In genomic region chr19:24166516-24167091, GRCm38 (mm10) we compare ENCODE assay signal across 8 mouse cellular contexts. TPM values are rescaled to one million over a fixed set of nuclear protein-coding genes. Genes with fewer than 3 reads are reported as not detected.
DNase-seq lines count a peak whose midpoint lies in the region; ATAC-seq and TF ChIP-seq lines count a peak whose summit lies in the region.

No protein-coding gene starts in this region.

- H3K4me1 ChIP-seq in forebrain, embryonic 12.5 days: peaks cover 33% of the 10 kb centered on the region
- peaks cover 3% of the 10 kb centered on the region; the same call in 1 of the 2 replicates for H3K4me1 ChIP-seq in hindbrain, embryonic 16.5 days (ENCODE audit: control insufficient read depth, insufficient read depth, low read depth, low read length)
- H3K4me1 ChIP-seq in liver, embryonic 12.5 days: peaks cover 23% of the 10 kb centered on the region

- H3K27me3 ChIP-seq in forebrain, embryonic 12.5 days: no peaks in the 10 kb centered on the region; the same call in 1 of the 2 replicates
- no peaks in the 10 kb centered on the region for H3K27me3 ChIP-seq in hindbrain, embryonic 16.5 days (replicated peaks; ENCODE audit: control insufficient read depth, insufficient read depth, low read length)
- no peaks in the 10 kb centered on the region for H3K27me3 ChIP-seq in liver, embryonic 12.5 days (replicated peaks)
- no peaks in the 10 kb centered on the region for H3K27me3 ChIP-seq in myocyte (ENCODE audit: control insufficient read depth, insufficient read depth, insufficient read length)

- H3ac ChIP-seq in myocyte (ENCODE audit: control insufficient read depth, insufficient read length): no peak overlapping the region

- no peak for TF ChIP-seq POLR2A in myocyte (IDR thresholded peaks at IDR 0.05; ENCODE audit: insufficient read length, low read depth)

- DNase-seq in 3T3-L1 (ENCODE audit: low read depth, low spot score) (peak; percentile 88), R1 (ENCODE audit: low read depth, low spot score) (peak; percentile 77)
- peak; percentile 49 for DNase-seq in urinary bladder, adult 2 months (ENCODE audit: low spot score)
- no peak for DNase-seq in cerebellum, postnatal 14 days

- peak overlapping the region; percentile 33 for H3K4me2 ChIP-seq in forebrain, embryonic 12.5 days
- H3K4me2 ChIP-seq in hindbrain, embryonic 16.5 days (ENCODE audit: low read length): peak overlapping the region; percentile 8
- H3K4me2 ChIP-seq in liver, embryonic 12.5 days: peak overlapping the region; percentile 61
- H3K4me2 ChIP-seq in myocyte (ENCODE audit: low read depth): peak overlapping the region; percentile 78

- peak; percentile 49; the same call in 1 of the 2 replicates for ATAC-seq in forebrain, embryonic 12.5 days (ENCODE audit: low FRiP score)
- ATAC-seq in hindbrain, embryonic 16.5 days: peak; percentile 56; the same call in 1 of the 2 replicates
- peak; percentile 72 for ATAC-seq in liver, embryonic 12.5 days

- no peak overlapping the region for H3K27ac ChIP-seq in forebrain, embryonic 12.5 days
- no peak overlapping the region for H3K27ac ChIP-seq in hindbrain, embryonic 16.5 days (ENCODE audit: low read depth, low read length)
- 0 out of 2 replicates have a peak overlapping the region, but pooled peaks have one; percentile 15 for H3K27ac ChIP-seq in liver, embryonic 12.5 days

- H3K4me3 ChIP-seq in forebrain, embryonic 12.5 days (replicated peaks): no peak overlapping the region
- no peak overlapping the region for H3K4me3 ChIP-seq in hindbrain, embryonic 16.5 days (ENCODE audit: low read length)
- peak overlapping the region; percentile 32 for H3K4me3 ChIP-seq in liver, embryonic 12.5 days
- H3K4me3 ChIP-seq in myocyte: no peak overlapping the region

- H3K9me3 ChIP-seq in forebrain, embryonic 12.5 days: no peaks in the 10 kb centered on the region
- H3K9me3 ChIP-seq in hindbrain, embryonic 16.5 days (ENCODE audit: control insufficient read depth, low read length): no peaks in the 10 kb centered on the region
- no peaks in the 10 kb centered on the region for H3K9me3 ChIP-seq in liver, embryonic 12.5 days (replicated peaks)

- H3K36me3 ChIP-seq in forebrain, embryonic 12.5 days (replicated peaks): no peaks in the 10 kb centered on the region
- no peaks in the 10 kb centered on the region for H3K36me3 ChIP-seq in hindbrain, embryonic 16.5 days (ENCODE audit: control insufficient read depth, insufficient read depth, low read length)
- H3K36me3 ChIP-seq in liver, embryonic 12.5 days: no peaks in the 10 kb centered on the region
- H3K36me3 ChIP-seq in myocyte (ENCODE audit: control insufficient read depth, insufficient read depth): no peaks in the 10 kb centered on the region

- no peak overlapping the region for H3K9ac ChIP-seq in forebrain, embryonic 12.5 days
- 0 out of 2 replicates have a peak overlapping the region, but pooled peaks have one; percentile 12 for H3K9ac ChIP-seq in hindbrain, embryonic 16.5 days (ENCODE audit: low read depth, low read length)
- H3K9ac ChIP-seq in liver, embryonic 12.5 days: no peak overlapping the region; the same call in 1 of the 2 replicates

- 7% methylated on average over 17 of the region's 17 CpGs for WGBS in forebrain, embryonic 12.5 days
- 23% methylated on average over 17 of the region's 17 CpGs for WGBS in hindbrain, embryonic 16.5 days
- 4% methylated on average over 17 of the region's 17 CpGs for WGBS in liver, embryonic 12.5 days (ENCODE audit: insufficient replicate concordance)

- H3K79me2 ChIP-seq in myocyte (ENCODE audit: control insufficient read depth, insufficient read depth): peaks cover 35% of the 10 kb centered on the region

TF ChIP-seq in myocyte, 11 proteins besides CTCF, POLR2A, EP300 and RAD21:
- TF ChIP-seq E2F4 (IDR thresholded peaks at IDR 0.05; ENCODE audit: insufficient read depth) (no peak), CEBPB (IDR thresholded peaks at IDR 0.05; ENCODE audit: insufficient read depth, poor library complexity, severe bottlenecking) (no peak), TCF12 (IDR thresholded peaks at IDR 0.05; ENCODE audit: insufficient read depth, poor library complexity, severe bottlenecking) (peak; percentile 17), SRF (IDR thresholded peaks at IDR 0.05; ENCODE audit: control insufficient read depth, insufficient read length, low read depth) (no peak), REST (IDR thresholded peaks at IDR 0.05; ENCODE audit: insufficient read depth, insufficient read length) (no peak), USF1 (IDR thresholded peaks at IDR 0.05; ENCODE audit: low read depth) (no peak), MAX (IDR thresholded peaks at IDR 0.05; ENCODE audit: low read depth) (no peak), MYOG (IDR thresholded peaks at IDR 0.05; ENCODE audit: control insufficient read depth in 1 of 3, insufficient read depth in 1 of 3, insufficient read length in 2 of 3, low read depth in 2 of 3) (peak in 2 of 3 experiments; percentile 58 to 86), TCF3 (IDR thresholded peaks at IDR 0.05; ENCODE audit: insufficient read length, low read depth) (no peak), POLR2AphosphoS2 (IDR thresholded peaks at IDR 0.05; ENCODE audit: insufficient read length, low read depth) (no peak), MYOD1 (IDR thresholded peaks at IDR 0.05; ENCODE audit: control insufficient read depth in 1 of 3, insufficient read length in 2 of 3, low read depth in 2 of 3) (peak; percentile 21 to 93 (median 87))

RNA-seq across cellular contexts. Expression of gene Tjp2, which starts 58.2 kb away (rescaled TPM):
- 31.0 and 31.3 TPM in 2 replicates for polyA plus RNA-seq in forebrain, embryonic 12.5 days (2016; fragmentation: Nextera tagmentation; extraction: Ambion mirVana)
- 10.1 and 12.6 TPM in 2 replicates for polyA plus RNA-seq in hindbrain, embryonic 16.5 days (2015; fragmentation: Nextera tagmentation; extraction: Ambion mirVana)
- 8.7 and 9.1 TPM in 2 replicates for polyA plus RNA-seq in liver, embryonic 12.5 days (2016; fragmentation: Nextera tagmentation; extraction: Ambion mirVana)
- 5.2 TPM for polyA plus RNA-seq in myocyte (2012; fragmentation: generic; extraction: Trizol)
- polyA plus RNA-seq in urinary bladder, adult 2 months (2012; rRNA removed): 32.2 and 35.7 TPM in 2 replicates

Comparison
In these comparisons a context has a peak if more than half of its experiments do, and no peak if none do; other contexts are left out.
1. DNase-seq: peak in 3T3-L1 (single experiment), R1 (single experiment) and urinary bladder, adult 2 months (single experiment); none in cerebellum, postnatal 14 days (0 of 2).
2. H3K4me2 ChIP-seq: peak in every context shown above with its lines; median percentile 78 in myocyte; 61 in liver, embryonic 12.5 days; 33 in forebrain, embryonic 12.5 days; 8 in hindbrain, embryonic 16.5 days.
3. Peak in every context shown above with its lines, with median percentiles within 50 percentile points of each other: ATAC-seq.